Mouse (Mus musculus): ENCODE results near the gene Sucnr1.

GRCm38 (mm10) chr3:60046221-60046913 is 35.3 kb upstream of the Sucnr1 start:
- TF ChIP-seq CTCF (IDR thresholded peaks at IDR 0.05; ENCODE audit: borderline replicate concordance, control insufficient read depth, extremely low read depth, insufficient read depth, low read length, poor library complexity), result no peak
- no peak for TF ChIP-seq POLR2A (IDR thresholded peaks at IDR 0.05; ENCODE audit: control insufficient read depth, extremely low read depth, insufficient read depth, low read length, poor library complexity)
